Mouse (Mus musculus) CD4-positive, CD25-positive, alpha-beta regulatory T cell, adult 4 months (primary cell): ENCODE results near the gene Phf21b. TPM values are rescaled to one million over a fixed set of nuclear protein-coding genes. Genes with fewer than 3 reads are reported as not detected.

Experiments
- ATAC-seq: one replicate; pipeline ENCODE4 v1.8.0; 2017
- polyA plus RNA-seq, 2 experiments: library from polyadenylated mRNA; unstranded; fragments of 100-300 nt; shearing (Covaris generic); gene quantifications; one replicate each; pipeline ENCODE4 v1.2.1; 2017

Phf21b gene
- 1 to 10 TPM in 1 of 2 experiments, under 1 TPM in 1; 0.96 to 1.9 TPM for polyA plus RNA-seq

DNA sequence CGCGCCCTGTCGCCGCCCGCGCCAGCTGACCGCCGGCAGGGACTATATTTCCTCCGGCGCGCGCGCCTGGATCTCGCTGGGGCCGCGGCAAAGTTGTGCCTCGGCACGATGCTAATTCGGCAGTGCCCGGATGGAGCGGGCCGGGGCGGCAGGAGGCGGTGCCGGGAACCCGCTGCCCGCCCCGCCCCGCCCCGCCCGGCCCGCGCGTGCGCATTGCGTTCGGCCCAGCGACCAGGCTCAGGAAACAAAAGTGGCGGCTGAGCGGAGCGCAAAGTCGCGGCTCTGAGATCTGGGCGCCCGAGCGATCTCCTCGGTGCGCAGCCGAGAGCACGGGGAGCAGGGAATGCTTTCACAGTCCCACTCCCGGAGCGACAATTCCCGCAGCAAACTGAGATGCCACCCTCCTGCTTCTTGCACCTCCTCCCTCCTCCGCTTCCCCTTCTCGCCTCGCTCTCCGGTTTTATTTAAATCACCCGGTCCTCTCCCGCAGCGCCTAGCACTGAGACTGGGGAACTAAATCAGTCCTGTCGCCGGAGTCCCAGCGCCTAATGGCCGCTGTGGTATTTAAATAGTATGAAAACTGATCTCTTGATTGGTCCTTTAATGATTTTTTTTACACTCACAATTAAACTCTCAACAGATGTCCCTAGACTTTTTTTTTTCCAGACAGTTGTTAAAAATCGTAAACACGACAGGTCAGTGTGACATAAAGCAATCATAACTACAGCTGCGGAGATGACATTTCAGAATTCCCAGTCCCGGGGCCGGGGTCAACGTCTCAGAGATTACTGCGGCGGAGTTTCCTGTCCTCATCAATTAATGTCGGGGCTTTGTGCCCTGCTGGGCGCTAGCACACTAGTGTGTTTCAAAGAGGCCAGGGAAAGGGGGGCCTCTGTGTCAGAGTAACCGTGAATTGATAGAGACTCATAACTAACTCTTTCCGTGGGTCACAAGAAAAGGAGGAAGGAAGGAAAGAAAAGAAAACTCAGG is at the start of gene Phf21b:
Gene Phf21b (minus strand): TSS at position 44 of the 990 bp plus-strand sequence.
- ATAC-seq, result peak; percentile 74

- ATAC-seq, result no peak
Measured at GRCm38 (mm10) chr15:84903843-84904385, 48.1 kb upstream of the Phf21b start.

DNA sequence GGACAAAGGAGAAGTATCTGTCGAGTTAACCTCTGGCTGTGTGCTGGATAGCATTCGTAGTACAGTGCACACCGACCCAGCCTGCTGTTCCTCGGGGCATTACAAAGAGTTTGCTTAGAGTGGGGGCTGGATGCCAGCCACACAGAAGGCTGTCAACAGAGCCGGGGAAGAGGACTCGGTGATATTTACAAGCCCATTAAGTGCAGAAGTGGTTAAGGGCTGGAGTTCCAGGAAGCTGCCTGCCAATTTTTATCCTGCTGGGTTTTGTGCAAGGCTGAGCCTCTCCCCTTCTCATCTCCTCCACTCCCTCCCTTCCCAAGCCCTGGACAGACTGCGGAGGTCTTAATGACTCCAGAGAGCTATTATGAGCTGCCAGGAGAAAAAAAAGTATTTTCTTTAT is 42.2 kb upstream of the Phf21b start:
- ATAC-seq, result no peak

GRCm38 (mm10) chr15:84896664-84897063 is 40.8 kb upstream of the Phf21b start:
- ATAC-seq, result peak; percentile 77

DNA sequence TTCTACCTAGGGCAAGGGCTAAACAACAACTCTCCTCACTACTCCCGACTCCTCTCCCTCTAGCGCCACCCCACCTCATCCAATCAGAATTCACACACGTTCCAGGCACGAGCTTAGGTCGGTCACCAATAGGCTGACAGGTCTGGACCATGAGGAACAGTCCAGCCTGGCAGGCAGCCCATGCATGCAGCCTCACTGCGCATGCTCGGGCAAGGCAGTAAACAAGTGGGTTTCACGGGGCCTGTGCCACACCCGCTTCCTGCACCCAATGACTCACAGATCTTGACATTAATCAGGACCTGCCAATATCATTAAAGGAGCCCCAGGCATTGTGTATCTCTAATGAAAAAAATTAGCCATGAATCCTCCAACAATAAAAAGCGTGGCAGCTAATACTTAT is 40.4 kb upstream of the Phf21b start:
- peak; percentile 60 for ATAC-seq

DNA sequence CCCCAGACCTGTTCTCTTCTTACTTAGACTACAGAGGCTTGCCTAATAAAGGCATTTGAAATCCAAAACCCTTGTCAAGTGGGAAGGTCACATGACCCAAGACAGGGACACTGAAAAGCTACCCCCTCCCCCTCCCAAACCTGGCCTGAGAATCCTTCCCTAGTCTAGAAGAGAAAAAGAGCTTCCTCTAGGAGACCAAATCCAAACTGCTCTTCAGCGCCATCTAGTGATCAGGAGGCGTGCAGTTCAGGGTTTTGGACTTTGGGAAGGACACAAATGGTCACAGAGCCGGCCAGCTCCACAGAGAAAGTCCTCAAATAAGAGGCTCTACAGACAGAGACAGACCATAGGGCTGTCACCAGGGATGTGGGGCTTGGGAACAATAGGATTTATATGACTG is 35.8 kb upstream of the Phf21b start:
- no peak for ATAC-seq

GRCm38 (mm10) chr15:84891246-84891645 is 35.4 kb upstream of the Phf21b start:
- ATAC-seq, result no peak

- no peak for ATAC-seq
Measured at GRCm38 (mm10) chr15:84888066-84888465, 32.2 kb upstream of the Phf21b start.

DNA sequence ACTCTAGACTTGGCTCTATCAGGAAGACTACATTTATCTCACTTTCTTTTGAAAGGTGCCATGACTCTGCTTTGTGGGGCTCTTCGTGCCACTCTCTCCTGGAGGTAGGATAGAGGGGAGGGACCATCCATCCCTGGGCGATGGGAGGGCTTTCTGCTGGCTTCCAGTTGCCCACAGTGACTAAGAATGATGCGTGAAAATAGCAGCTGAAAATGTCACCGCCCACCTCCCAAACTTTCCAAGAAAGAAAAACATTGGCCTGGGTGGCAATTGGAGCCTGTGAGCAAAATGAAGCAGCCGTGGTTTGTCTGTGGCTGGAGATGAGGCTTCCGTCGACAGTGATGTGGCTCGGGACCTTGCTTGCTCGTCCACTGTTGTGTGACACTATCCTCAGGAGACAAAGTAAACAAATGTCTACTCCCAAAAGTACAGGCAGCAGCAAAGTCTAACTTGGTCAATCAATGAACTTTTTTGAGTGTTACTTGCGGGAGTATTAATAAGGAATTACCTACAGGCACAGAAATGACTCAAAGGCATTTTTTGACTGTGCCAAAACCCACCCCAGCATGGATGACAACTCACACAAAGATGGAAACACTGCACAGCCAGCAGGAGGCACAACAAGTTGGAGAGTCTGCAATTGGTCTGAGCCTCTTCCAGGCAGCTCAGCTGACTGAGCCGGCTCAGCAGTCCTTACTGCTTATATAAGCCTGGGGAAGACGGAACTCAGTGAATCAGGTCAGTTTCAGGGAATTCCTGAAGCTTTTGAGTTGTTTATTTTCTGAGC is 21.4 kb upstream of the Phf21b start:
- no peak for ATAC-seq

DNA sequence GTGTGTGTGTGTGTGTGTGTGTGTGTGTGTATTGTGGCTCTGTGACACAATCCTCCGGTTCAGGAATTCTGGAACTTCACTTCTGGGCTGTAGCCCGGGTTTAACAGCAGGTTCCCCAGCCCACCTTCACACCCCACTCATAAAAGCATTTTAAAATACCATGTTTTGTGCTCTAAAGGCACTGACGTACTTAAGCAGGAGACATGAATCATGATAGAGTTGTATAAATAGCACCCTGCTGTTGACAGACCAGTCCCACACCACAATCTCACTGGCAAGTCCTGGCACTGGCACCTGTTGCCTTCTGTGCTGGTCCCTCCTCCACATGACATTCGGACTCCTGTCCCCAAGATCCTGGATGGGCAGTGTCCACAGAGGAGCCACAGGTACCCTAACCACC is 18.0 kb upstream of the Phf21b start:
- no peak for ATAC-seq

DNA sequence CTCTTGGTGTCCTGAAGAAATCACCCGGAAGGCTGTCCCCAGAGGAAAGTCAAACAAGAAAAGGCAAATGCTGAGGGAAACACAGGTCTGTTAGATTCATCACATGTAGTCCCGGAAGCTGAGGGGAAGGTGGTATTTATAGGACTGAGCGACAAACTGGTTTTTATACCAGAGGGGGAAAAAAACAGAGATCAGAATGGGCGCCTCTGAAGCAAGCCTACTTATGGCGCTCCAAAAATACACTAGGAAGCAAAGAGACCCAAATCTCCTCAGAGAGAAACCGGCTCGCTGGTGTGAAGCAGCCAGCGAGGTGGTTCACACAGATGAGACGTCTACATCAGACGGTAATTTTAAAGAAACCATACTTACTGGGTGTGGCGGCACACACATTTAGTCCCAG is 17.2 kb upstream of the Phf21b start:
- no peak for ATAC-seq

- ATAC-seq, result no peak
Measured at GRCm38 (mm10) chr15:84871802-84872201, 16.0 kb upstream of the Phf21b start.

DNA sequence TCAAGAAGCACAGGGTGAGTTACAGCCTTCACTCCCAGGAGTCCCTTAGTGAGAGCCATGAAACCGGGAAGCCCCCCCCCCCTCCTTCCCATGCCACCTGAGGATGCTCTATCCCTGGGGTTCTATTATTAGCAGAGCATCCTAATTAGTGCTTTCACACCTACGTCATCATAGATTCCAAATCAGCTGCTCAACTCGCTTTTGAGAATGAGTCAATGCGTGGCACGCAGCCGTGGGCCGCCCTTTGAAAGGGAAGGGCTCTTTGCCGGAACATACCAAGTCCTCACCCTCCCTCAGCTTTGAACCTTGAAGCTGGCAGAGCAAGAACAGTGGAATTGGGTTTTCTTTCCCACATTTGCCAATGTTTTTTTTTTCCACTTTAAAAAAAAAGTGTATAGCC is 6.1 kb upstream of the Phf21b start:
- no peak for ATAC-seq

GRCm38 (mm10) chr15:84857623-84858022 is 1.8 kb upstream of the Phf21b start:
- ATAC-seq, result no peak

GRCm38 (mm10) chr15:84854921-84855901 is 638 bp downstream of the Phf21b start:
- ATAC-seq, result peak; percentile 21

- ATAC-seq, result no peak
Measured at GRCm38 (mm10) chr15:84854171-84854811, 1.6 kb downstream of the Phf21b start.

DNA sequence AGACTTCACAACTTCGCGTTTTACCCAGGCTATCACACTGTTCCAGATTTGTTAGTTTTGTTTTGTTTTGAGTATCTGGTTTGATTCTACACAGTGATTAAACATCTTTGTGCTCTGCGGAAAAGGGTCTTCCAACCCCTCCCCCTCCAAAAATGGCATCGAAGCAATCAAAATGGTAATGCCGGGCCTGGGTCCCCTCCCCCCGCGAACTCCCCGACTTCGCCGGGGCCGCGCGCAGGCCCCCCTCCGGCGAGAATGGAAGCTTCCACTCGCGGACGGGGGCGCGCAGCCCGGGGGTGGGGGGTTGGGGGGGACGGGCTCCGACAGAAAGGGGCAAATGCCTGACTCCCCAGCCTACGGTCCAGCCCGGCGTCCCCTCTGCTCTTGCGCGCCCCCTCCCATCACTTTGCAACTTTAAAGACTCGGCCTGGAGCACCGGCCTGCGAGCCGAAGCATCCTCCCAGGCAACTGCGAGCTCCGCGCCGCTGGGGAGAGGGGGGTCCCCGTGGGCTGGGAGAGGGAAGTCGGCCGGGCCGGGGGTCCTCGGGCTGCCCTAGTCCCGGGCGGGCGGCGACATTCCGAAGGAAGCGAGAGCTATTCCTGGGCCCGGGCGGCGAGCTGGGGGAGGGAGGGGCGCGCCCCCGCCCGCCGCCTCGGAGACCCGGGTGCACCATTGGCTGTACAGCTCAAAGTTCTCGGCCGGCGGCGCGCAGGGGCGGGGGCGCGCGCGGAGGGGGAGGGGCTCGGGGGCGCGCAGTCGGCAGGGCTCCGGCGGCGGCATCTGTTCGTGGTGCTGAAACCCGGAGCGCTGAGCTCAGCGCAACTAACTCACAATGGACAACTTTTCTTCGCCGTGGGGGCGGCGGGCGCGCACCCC is 2.4 kb downstream of the Phf21b start:
- ATAC-seq, result no peak

- no peak for ATAC-seq
Measured at GRCm38 (mm10) chr15:84852457-84853070, 3.3 kb downstream of the Phf21b start.

- no peak for ATAC-seq
Measured at GRCm38 (mm10) chr15:84850321-84850720, 5.5 kb downstream of the Phf21b start.

DNA sequence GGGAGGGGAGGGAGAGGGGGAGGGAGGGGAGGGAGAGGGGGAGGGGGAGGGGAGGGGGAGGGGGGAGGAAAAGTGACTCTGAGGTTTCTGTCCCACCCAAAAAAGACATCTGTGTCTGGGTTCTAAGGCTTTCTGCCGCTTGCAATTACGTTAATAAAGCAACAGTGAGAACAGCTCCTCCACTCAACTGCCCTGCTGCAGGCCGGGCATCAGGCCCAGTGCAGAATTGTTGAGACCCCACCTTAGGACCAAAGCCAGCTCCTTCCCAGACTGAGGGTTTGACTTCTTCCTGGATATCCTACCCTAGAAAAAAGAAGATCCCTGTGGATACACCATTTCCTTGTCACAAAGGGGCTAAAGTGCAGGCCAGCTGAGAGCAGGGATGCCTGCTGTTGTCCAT is 9.6 kb downstream of the Phf21b start:
- ATAC-seq, result no peak
